Mouse (Mus musculus) B cell, adult 2 months (primary cell): ENCODE measurements around the gene C8a.

Experiments
- DNase-seq, 2 experiments: peaks; one replicate each; pipeline ENCODE4 v3.0.0; 2022

Gene C8a

DNA sequence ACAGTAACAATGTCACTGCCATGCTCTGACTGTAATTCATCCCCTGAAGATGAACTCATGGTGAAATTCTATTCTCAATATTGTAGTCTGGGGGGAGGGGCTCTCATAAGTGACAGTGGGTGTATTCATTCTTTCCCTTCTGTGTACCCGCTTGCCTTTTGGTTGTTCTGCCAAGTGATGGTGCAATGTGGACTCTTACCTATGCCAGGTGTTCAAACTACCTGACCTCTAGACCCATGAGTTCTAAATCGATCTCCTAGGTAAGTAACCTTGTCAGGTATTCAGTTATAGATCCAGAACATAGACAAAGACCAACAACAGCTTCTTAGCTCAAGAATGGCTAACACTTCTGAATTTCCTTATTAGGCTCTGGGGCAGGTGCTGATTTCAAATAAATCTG is 37.9 kb downstream of the C8a start:
- DNase-seq, result no peak

DNA sequence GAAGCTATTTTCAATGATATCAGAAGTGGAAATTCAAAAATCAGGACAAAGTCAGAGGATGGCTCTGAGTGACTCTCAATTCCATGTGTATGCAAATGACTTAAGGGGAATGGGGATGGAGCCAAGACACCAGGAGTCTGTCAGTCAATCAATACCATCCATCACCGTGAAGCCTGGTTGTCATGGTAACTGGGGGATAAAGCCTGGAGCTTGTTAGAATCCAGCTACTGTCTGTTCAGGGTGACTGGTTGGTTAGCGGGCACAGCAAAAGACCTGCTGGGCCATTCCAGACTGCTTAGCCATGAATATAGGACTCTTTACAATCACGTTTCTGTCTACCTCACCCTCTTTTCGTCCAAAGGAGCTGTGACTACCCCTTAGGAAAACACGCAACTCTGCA is 41.1 kb downstream of the C8a start:
- DNase-seq, result no peak

DNA sequence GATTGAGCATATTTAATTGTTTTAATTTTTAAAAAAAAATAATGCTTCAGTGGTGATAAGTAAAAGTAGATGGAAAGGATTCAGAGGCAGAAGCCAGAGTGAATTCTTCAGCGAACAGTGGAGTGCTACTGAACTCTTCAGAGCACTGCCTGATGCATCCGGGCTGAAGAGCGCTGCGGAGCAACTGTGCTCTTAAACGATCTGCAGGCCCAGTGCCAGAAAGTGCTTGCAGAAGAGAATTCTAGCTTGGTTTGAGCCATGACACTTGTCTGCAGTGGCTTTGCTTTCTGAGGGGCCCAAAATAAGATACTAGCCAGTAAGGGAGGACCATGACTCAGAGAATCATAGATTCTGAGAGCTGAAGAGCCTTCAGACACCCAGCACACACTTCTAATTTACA is 47.3 kb downstream of the C8a start:
- DNase-seq, result no peak

DNA sequence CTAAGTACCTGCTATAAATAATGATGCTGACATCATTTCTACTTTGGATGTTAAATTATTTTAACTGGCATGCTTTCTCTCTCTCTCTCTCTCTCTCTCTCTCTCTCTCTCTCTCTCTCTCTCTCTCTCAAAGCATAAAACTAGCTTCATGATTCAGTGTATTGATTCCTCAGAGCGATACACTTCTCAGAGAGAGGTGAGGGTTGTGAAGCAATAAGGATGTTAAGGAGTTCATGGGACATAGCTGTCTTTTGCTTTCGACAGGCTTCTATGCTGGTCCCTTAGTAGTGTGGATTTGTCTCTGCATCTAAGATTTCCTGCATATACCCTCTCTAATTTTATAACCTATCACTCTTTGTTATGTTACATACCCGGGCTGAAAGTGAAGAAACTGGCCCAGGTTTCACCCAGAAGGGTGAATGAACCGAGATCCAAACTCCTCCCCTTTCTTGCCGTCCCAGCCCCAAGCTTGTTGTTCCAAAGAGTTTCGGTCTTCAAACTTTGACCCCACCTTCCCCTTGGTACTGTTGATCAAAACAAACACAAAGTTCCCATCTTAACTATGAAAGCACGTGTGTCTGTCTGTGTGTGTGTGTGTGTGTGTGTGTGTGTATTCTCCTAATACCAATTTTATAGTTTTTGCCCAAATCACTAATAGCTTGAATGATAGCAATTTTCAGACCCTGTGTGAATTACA is 51.7 kb downstream of the C8a start:
- no peak for DNase-seq

DNA sequence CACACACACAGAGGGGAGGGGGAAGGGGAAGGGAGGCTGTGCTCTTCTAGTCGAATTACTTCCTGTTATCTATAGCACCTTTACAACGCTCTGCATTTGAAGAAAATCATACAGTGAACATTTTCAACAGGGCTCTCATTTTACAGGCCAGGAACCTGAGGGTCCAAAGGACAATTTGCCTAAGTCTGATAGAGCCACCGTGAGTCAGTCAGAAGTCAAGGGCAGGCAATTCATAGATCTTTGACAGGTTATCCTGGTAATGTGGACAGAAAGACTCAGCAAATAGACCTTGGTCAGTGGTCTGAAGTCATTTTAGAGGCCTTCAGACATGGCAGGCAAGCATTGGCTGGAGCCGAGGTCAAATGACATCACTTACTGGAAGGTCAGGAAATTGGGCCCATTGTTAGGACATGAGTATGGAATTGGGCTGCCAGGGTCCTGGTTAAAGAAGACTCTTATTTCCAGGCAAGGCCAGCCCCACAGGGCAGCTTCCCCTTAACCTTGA is 52.5 kb downstream of the C8a start:
- no peak for DNase-seq

DNA sequence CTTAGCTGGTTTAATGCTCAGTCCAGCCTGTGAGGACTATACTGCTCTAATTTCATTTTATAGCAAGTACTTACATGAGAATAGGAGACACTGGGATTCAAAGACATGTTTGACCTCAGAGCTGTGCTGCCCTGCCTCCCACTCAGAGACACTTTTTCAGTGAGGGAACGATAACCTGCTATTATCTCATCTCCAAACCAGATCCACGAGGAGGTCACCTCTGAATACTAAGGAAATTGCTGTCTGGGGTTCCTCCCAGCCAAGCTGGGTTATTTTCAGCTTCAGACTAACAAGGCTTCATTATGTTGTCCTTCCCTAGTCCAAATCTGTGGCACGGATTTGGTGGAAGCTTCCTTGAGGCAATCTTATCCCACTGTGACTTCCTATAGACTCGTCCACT is 56.3 kb downstream of the C8a start:
- no peak for DNase-seq

DNA sequence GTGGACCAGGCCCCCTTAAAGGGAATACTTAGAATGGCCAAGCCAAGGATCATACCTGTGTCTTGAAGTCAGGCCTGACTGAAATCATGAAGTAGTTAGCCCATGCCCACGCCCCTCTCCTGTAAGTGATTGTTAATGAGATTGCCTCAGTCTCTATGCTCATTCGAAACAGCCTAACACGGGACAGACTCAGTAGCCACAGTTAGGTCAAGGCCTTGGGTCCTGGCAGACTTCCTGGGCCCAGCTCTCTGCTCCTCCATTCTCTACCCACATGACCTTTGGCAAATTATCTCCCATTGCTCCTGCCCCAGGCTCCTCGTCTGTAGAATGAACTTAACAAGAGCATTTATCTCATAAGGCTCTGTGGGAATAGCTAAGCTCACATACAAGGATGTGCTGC is 57.2 kb downstream of the C8a start:
- no peak for DNase-seq

DNA sequence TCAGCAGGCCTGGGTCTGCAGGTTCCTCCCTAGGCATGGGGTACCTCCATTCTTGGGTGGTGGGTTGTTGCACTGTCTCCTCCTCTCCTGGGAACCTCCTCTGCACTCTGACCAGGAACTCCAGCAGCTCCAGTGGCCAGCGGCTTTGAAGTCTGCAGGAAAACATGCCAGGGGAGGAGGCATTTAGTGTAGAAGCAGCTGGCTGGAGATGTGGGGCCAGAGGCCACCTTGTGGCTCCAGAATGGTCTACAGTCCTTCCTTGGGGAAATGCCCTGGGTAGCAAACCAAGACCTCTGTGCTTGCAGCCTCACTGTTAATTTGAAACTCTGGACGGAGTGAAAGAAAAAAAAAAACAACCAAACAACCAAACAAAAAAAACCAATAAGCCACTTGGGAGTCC is 58.7 kb downstream of the C8a start:
- no peak for DNase-seq

DNA sequence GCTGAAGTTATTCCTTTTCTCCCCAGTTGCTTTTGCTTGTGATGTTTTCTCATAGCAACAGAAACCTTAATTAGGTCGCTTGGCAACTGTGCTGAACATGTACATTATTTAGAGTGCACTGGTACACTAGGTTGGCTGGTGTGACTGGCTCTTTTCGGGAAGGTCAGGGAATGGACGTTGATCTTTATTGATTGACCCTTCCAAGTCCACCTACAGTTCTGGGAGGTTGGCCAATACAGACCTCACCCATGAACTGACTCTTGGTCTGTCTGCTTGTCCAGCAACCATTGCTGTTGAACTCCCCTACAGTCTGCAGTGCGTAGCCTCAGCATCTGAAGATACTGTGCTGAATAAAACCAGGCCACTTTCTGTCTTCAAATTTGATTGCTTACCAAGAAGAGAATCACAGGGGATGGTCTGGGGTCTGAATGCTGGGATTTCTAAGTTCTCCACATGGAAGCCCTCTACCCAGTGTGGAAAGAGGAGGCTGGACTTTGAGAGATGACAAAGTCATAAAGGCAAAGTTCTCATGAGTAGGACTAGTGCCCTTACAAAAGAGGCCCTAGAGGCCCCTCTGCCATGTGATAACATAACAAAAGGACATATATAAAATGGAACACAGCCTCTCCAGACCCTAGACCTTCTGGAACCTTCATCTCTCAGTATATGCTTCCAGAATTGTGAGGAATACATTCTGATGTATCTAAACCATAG is 59.5 kb downstream of the C8a start:
- DNase-seq, result no peak

DNA sequence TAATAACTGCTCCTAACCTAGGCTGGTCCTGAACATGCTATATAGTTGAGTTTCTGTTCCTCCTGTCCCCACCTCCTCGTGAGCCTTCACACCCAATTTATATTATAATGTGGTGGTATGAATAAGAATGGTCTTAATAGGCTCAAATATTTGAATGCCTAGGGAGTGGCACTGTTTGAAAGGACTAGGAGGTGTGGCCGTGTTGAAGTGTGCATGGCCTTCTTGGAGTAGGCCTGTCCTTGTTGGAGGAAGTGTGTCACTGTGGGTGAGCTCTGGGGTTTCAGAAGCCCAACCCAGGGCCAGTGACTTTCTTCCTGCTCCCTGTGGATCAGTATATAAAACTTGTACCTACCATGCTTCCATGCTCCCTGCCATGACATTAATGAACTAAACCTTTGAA is 62.6 kb downstream of the C8a start:
- DNase-seq, result no peak

DNA sequence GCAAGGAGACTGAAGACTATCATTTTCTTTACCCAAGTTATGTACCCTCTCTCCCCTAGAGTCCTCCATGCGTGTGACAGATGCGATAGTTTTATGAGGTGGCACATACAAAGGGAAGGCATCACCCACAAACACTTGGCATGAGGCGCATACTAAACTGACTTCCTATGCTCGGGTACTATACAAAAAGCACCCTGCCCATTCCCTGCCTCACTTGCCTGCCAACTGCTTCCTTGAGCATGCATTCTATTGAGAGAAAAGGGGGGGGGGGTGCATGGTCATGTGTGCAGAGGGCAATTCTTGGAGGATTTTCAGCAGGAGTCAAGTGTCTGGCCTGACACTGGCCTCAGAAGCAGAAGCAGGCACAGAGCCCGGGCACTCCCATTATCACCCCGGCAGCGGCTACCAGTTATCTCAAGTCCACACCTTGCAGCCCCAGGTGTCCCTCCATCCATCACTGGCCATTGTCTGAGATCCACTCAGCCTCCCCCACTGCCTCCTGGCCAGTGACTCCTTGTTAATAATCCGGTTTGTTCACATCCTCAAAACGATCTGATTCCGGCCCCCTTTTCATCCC is 65.4 kb downstream of the C8a start:
- DNase-seq, result no peak

DNA sequence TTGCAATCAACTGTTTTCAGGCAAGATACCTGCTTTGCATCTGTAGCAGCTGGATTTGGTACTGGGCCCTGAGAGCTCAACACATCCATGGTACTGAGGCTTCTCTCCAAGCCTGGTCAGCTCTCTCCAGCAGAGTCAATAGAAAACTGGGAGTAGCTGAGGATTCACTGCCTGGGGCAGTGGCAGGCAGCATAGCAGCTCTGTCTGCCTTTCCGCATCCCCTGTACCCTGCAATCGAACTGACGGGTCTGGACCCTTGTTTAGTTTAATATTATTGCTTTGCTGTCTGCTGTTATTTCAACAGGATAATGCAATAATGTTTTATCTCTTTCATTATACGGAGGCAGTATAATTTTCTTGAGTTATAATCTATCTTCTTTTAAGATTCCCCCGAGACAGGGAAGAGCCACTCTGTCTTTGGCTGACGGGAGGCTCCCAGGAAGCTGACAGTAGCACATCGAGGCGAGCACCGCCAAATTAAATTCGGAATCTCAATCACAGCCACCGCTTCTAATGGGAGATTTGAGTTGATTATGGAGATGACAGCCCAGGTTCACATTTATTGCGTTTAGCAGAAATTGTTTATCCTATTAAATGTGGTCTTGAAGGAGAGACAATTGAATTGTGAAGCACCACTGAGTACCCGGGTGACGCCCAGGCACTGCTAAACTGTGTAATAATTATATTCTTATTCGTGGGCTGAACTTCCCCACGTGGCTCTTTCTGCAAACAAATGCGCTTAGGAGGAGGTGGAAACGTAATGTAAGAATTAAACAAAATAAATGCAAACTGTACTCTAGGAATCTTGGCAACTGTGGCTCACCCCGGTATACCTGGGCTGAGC is 70.6 kb downstream of the C8a start:
- DNase-seq, result no peak

DNA sequence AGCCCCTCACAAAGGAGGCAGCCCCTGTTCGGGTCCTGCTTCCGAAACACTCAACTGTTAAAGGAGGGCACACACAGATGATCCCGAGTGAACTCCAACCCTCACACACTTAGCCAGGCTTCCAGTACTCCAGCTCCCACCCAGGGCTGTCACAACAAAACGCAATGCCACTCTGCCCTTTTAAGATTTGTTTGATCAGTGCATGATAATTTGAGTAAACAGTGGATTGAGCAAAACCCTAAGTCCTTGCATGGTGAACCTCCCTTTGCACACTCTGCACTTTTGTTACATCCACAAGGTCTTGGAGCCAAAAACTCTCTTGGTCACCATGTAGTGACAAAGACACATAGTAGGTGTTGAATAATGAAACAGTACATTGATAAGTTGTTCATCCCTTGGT is 72.1 kb downstream of the C8a start:
- no peak for DNase-seq

DNA sequence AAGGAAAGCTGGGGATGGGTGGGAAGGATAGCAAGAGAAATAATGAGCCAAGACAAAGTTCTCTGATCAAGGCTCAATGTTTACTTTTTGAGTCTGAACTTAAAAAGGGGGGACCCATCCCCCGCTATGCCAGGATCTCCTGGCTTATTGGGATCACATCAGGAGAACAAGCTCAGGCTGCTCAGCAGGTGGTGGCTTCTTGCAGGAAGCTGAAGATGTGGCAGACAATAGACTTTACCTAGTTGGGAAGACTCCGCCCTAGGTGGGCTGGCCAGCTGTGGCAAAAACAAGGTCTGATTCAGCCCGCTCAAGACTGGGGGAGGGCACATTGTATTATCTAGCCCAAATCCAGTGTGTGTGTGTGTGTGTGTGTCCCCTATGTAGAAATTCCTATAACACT is 74.6 kb downstream of the C8a start:
- no peak for DNase-seq

DNA sequence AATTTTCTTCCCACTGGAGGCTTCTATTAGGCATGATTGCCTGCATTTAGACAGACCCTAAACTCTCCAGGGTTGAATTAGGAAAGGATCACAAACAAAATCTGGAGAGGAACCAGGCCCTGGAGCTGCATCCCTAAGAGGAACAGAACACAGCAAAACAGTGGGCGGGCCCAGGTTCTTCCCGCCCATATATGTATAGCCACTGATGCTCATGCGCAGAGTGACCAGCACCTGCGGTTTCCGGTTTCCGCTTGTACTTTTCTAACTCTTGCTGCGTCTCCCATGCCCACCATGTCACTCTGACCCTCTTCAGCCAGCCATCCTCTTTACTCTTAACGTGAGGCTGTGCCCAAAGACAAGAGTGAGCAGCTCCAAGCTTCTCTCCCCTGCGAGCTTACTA is 77.2 kb downstream of the C8a start:
- DNase-seq, result no peak

DNA sequence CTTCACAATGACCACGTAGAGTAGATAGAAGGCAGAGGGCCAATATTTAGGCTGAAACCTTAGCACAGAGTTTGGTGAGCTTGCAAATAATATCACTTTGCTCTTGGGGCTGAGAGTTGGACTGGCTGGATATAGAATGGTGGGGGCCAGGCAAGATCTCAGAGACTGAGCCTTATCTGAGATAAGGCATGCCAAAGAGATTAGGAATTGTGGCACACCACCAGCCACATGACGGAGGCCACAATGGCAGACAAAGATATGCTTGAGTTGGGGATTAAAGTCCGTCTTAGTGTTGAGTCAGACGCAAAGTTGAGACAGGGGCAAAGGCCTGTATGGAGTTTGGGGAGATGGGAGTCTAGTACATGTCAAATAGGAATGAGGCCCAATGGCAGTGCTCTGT is 84.1 kb downstream of the C8a start:
- no peak for DNase-seq

DNA sequence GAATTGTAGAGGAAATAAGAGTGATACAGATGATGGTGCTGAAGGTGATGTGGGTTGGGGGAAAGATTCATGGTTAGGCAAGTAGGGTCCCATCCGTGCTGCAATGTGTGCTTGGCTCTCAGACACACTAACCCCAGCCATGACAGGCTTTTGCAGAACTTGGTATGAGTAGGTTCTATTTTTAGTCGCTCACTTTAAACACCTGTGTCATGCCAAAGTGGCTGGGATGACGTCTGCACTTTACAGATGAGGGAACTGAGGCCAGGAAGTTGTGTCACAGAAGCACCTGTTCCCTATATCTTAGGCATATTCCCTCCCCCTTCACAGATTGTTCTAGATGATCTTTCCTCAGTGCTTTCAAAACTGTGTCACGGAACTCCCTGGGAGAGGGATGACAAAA is 93.9 kb downstream of the C8a start:
- no peak for DNase-seq

DNA sequence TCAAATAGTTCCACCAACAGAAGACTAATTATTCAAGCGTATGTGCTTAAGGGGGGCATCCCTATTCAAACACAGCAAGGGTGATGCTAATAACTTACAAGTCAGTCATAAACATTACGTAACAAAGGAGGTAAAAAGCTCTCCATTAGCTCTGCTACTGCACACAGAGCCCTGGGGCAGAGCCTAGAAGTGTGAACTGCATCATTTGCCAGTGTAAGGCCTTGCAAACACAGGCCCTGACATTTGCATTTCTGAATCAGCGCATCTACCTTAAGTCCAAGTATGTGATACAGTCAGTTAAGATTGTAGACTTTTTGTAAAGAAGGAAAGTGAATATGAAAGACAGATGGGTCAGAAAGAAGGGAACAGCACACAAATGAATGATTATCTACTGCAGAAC is 94.8 kb downstream of the C8a start:
- no peak for DNase-seq

DNA sequence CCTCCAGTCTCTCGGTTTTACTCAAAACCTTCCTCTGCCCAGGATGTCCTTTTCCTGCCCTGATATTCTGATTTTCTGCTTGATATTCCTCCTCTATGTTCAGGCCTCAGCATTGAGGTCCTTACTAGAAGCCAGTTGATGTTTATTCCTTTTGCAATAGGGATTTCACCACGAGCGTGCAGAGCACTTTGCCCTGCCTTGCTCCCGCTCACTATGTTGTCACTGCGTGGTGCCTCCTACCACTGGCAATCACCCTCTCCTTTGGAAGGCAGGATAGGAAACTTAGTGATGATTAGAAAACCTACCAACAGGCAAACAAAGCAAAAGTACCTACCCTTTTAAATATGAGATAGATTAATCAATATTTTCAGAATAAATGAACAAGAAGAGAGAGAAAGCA is 96.7 kb downstream of the C8a start:
- no peak for DNase-seq

DNA sequence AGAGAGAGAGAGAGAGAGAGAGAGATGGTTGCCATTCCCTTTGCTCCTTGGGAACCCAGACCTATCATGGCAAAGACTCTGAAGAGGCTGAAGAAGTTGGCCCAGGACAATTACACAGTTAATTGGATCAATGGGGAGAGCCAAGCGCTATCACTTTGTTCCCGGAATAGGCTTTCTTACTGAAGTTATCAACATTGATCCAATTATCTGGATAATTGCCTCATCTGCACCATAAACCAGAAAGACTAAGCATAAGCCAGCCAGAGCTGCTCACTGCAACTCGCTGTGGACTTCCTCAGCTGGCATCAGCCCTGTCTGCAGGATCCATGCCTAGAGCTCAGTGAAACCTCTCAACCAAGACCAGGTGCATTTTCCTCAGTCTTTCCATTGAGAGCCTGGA is 100.6 kb downstream of the C8a start:
- DNase-seq, result no peak

DNA sequence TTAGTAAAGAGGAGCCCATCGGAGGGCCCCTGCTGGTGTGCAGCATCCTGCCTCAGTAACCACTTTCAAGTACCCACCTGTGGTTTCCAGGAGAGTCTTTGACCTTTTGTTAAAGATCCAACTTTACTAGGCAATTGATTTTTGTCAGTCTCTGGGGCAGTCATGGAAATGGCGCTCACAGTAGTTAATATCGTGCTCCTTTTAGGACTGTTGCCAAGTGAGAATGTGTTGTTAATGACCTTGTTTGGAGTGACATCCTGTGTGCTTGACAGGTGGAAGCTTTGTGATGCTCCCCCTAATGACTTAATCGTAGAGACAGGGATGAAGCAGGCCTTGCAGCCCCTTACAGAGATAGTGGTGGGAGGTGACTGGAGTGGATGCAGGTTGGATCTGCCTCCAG is 105.9 kb downstream of the C8a start:
- DNase-seq, result no peak

DNA sequence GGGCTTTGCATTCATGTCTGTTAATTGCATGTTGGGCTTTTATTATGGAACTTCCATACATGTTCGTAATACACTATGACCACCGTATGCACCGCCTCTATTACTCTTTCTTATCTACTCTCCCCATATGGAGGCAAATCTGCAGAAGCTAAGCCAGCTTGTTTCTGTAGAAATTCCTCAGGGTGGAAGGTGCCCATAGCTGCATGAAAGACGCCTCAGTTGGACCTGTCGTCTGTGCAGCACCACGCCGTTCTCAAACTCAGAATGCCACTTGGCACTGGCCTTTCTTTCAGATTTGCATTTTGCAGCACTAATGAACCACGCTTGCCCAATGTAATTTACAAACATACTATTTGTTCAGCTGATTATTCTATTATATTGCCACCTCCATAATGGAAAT is 106.6 kb downstream of the C8a start:
- DNase-seq, result no peak

DNA sequence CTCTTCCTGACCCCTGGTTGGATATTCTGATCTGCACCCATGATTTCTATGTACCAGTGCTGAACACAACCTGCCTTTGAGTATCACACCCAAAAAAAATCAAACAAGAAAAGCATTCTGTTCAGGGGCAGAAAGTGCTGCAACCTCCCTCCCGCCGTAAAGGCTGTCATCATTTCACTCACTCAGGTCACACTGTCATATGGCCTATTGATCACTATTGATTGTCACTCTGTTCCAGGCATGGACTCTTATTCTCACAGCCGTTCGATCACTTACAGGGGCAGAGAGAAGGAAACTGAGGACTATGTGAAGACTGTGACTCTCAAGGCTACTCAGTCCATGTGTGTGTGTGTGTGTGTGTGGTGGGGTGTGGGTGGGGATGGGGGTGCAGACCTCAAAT is 108.0 kb downstream of the C8a start:
- no peak for DNase-seq

DNA sequence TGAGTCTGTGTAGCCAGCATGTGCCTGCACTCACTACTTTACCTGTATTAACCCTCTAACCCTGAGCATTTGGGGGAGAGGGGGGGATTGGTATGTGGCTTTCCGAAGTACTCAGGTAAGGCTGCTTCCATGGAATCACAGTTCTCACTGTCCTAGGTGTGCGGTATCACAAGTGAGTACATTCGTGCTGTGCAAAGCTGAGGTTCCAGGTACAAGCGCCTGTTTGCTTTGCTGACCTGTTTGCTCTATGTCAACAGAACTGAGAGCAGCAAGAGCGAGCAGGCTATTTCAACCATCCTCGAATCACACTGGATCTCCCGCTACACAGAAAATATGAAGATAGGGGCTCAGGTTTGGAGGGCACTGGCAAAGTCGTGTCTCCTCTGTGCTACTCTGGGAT is 110.1 kb downstream of the C8a start, which contains the start of gene C8b:
Gene C8b (plus strand): TSS at position 253 of the 400 bp plus-strand sequence.
- no peak for DNase-seq
